Mouse (Mus musculus) layer of hippocampus, adult 18-20 months (tissue): ENCODE results near the gene Spata2. TPM values are rescaled to one million over a fixed set of nuclear protein-coding genes. Genes with fewer than 3 reads are reported as not detected.

Source experiments
- DNase-seq, 2 experiments: peaks; one replicate each; pipeline ENCODE4 v3.0.0; 2022; ENCODE audit warnings: low spot score in 2 of 2
- total RNA-seq, 2 experiments: library from RNA; stranded (reverse); gene quantifications; 2 replicates each; pipeline ENCODE4 v1.2.3; 2021

The Spata2 gene
- total RNA-seq, 2 experiments from 2014 or later = 81.6 to 89.6 TPM

GRCm38 (mm10) chr2:167483081-167483826 lies 9.4 kb downstream of the Spata2 start:
- DNase-seq = no peak

GRCm38 (mm10) chr2:167482681-167483080 lies 10.0 kb downstream of the Spata2 start:
- no peak for DNase-seq

GRCm38 (mm10) chr2:167479501-167479900 lies 13.2 kb downstream of the Spata2 start:
- no peak for DNase-seq

- DNase-seq = no peak
These were observed 14.6 kb downstream of the Spata2 start for GRCm38 (mm10) chr2:167478128-167478527.

GRCm38 (mm10) chr2:167476762-167477161 lies 15.9 kb downstream of the Spata2 start:
- DNase-seq = no peak

GRCm38 (mm10) chr2:167476200-167476688 lies 16.4 kb downstream of the Spata2 start:
- peak; percentile 56 to 75 for DNase-seq

- DNase-seq = no peak
These were observed 17.1 kb downstream of the Spata2 start for GRCm38 (mm10) chr2:167475596-167475995.

- no peak for DNase-seq
These were observed 18.5 kb downstream of the Spata2 start for GRCm38 (mm10) chr2:167474218-167474617.

- DNase-seq = no peak
These were observed 21.1 kb downstream of the Spata2 start for GRCm38 (mm10) chr2:167471585-167471984.

GRCm38 (mm10) chr2:167470611-167471010 lies 22.1 kb downstream of the Spata2 start:
- no peak for DNase-seq

- DNase-seq = no peak
These were observed 24.2 kb downstream of the Spata2 start for GRCm38 (mm10) chr2:167468444-167468843.

GRCm38 (mm10) chr2:167467214-167467613 lies 25.5 kb downstream of the Spata2 start:
- no peak for DNase-seq

- no peak for DNase-seq
These were observed 26.7 kb downstream of the Spata2 start for GRCm38 (mm10) chr2:167465951-167466350.

- DNase-seq = no peak
These were observed 28.9 kb downstream of the Spata2 start for GRCm38 (mm10) chr2:167463802-167464201.

GRCm38 (mm10) chr2:167462954-167463353 lies 29.7 kb downstream of the Spata2 start:
- no peak for DNase-seq

GRCm38 (mm10) chr2:167459071-167459865 lies 33.4 kb downstream of the Spata2 start:
- DNase-seq = no peak

- no peak for DNase-seq
These were observed 34.1 kb downstream of the Spata2 start for GRCm38 (mm10) chr2:167458548-167458947.

GRCm38 (mm10) chr2:167457213-167457612 lies 35.5 kb downstream of the Spata2 start:
- DNase-seq = no peak

GRCm38 (mm10) chr2:167456361-167457020 lies 36.2 kb downstream of the Spata2 start:
- no peak for DNase-seq

- DNase-seq = peak in 1 of 2 experiments; percentile 68
These were observed 38.9 kb downstream of the Spata2 start for GRCm38 (mm10) chr2:167453814-167454213.

GRCm38 (mm10) chr2:167450647-167451046 lies 42.0 kb downstream of the Spata2 start:
- DNase-seq = no peak
